Mouse (Mus musculus): ENCODE measurements around the gene Ctsc.
"Not testable (repeated sequence)": the region's sequence is repeated elsewhere in the genome, so short reads cannot be mapped to it uniquely, and the experiment has no call there.

Ctsc gene

DNA sequence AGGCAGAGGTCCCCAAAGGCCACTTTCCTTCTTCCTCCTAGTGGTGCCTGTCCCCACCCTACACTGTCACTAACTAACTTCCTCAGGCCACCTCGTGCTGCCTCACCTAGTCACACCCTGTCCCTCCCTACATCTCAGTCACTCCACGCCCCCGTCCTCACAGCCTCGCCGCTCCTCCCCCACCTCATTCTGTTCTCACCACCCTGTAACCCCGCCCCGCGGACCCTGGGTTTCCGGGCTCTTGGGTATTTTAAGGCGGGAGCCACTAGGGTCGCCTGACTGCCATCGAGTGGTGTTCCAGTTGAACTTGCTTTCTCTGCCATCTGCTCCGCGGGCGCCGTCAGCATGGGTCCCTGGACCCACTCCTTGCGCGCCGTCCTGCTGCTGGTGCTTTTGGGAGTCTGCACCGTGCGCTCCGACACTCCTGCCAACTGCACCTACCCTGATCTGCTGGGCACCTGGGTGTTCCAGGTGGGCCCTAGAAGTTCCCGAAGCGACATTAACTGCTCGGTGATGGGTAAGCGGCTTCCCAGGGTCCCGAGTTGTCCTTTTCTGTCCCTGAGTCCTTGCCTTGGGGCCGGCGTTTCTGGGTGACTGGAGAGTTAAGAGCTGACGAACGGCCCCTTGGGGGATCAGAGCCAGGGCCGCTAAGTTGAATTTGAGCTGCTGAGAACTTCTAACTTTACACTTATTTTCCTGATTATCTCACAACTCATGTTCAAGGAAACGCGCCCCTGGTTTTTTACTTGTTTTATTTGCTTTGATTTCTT, at the start of gene Ctsc:
Ctsc (plus strand) TSS at position 228 of the 770 bp plus-strand sequence.
- DNase-seq (ENCODE audit: low read depth, low spot score), result no peak

- DNase-seq (ENCODE audit: low read depth, low spot score), result no peak
Observed at GRCm38 (mm10) chr7:88229051-88229450, 48.8 kb upstream of the Ctsc start.

GRCm38 (mm10) chr7:88230121-88230520, 47.8 kb upstream of the Ctsc start:
- DNase-seq (ENCODE audit: low read depth, low spot score), result no peak

GRCm38 (mm10) chr7:88230756-88231522, 46.9 kb upstream of the Ctsc start:
- DNase-seq (ENCODE audit: low read depth, low spot score), result no peak

DNA sequence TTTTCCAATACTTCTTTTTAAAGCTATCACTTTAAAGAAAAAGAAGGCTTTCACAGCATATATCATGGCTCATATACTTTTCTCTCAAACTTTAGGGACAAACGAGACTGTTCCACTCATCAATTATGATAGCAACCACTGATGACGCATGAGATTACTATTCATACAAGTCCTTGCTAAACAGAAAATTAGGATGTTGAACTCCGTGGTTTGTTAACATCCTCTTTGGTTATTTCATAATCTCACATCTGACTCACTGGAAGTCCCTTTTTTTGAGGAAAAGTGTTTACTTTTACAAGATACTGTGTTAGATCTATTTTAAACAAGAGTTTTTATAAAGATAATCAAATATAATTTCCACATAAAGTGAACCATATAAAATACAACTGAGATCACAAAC, 34.8 kb upstream of the Ctsc start:
- no peak for DNase-seq (ENCODE audit: low read depth, low spot score)

GRCm38 (mm10) chr7:88244462-88244861, 33.4 kb upstream of the Ctsc start:
- no peak for DNase-seq (ENCODE audit: low read depth, low spot score)

DNA sequence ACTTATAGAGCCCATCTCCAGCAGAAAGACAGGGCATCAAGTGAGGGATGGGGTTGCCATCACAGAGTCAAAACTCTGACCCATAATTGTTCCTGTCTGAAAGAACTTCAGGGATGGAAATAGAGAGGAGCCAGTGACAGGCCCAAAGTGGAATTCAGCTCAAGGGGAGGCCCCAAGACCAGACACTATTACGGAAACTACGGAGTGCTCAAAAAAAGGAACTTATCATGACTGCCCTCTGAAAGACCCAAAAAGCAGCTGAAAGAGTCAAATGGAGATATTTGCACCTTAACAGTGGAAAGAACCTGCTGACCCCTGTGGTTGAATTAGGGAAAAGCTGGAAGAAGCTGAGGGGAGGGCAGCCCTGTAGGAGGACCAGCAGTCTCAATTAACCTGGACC, 27.5 kb upstream of the Ctsc start:
- not testable (repeated sequence) for DNase-seq (ENCODE audit: low read depth, low spot score)

DNA sequence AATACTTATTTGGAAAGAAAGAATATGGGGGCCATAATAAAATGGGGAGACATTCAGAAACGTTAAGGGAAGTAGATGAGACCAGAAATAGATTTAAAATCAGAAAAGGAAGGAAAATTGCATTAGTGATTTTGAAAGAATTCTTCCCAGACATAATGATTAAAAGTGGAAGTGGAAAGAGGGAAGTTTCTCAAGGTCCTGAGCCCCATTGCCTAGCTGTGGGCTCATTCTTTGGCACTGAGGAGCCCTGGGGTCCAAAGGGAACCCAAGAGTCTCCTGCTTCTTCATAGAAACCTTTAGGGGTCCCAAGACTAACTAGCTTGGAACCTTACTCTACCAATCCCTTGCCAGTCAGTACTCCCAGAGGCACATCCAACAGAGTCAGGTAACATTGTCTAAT, 26.4 kb upstream of the Ctsc start:
- DNase-seq (ENCODE audit: low read depth, low spot score), result no peak

DNA sequence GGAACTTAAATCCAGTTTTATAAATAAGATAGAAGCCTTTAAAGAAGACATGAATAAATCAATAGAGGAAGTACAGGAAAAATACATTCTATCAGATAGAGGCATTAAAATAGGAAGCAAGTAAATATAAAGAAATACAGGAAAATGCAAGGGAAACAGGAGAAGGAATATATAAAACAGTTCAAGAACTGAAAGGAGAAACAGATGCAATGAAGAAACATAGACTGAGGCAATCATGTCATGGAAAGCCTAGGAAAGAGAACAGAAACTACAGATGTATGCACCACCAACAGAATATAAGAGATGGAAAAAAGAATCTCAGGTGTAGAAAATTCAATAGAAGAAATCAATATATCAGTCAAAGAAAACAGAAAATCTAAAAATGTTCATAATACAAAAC, 25.8 kb upstream of the Ctsc start:
- no peak for DNase-seq (ENCODE audit: low read depth, low spot score)

DNA sequence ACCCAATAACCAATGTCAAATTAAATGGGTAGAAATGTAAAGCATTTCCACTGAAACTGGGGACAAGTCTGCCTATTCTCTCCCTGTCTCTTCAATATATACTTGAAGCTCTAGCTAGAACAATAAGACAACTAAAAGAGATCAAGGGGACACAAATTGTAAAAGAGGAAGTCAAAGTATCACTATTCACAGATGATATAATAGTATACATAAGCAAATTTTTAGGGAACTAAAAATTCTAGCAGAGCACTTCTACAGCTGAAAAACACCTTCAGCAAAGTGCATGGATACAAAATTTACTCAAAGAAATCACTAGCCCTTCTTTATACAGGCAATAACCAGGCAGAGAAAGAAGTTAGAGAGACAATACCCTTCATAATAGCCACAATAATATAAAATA, 23.0 kb upstream of the Ctsc start:
- DNase-seq (ENCODE audit: low read depth, low spot score), result no peak

- no peak for DNase-seq (ENCODE audit: low read depth, low spot score)
Observed at GRCm38 (mm10) chr7:88259155-88259925, 18.5 kb upstream of the Ctsc start.

DNA sequence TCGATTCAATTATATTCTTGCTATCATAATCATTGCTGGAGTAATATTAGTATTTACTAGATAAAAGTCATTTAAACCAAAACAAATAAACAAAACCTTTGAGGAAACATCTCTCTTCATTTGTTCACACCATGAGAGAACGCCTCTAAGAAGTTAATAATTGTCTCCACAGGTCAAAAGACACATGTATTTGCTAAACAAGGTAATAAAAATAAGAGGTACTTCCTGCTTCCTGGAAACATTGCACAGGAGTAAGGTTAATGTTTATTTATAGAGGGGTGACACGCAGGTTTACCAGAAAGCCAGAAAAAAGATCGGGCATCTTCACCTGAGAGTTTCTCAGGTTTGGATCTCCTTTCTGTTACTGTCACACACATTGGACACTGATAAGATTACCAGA, 16.1 kb upstream of the Ctsc start:
- no peak for DNase-seq (ENCODE audit: low read depth, low spot score)

DNA sequence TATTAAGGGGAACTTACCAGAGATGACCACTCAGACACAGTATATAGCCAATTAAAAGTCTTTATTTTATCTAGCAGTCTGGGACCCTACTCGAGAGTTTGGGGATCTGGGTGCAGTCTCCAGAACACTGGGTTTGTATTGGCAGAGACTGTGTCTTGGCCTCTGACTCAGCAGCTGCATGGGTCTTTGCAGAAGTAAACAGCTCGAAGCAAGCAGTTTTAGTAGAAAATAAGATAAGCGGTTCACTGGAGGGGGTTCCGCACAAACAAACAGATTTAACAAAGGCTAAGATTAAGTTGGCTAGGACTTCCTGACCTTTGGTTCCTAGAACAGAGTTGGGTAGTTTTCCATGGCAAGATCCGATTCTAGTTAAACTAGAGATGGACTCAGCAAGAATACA, 13.0 kb upstream of the Ctsc start:
- no peak for DNase-seq (ENCODE audit: low read depth, low spot score)

DNA sequence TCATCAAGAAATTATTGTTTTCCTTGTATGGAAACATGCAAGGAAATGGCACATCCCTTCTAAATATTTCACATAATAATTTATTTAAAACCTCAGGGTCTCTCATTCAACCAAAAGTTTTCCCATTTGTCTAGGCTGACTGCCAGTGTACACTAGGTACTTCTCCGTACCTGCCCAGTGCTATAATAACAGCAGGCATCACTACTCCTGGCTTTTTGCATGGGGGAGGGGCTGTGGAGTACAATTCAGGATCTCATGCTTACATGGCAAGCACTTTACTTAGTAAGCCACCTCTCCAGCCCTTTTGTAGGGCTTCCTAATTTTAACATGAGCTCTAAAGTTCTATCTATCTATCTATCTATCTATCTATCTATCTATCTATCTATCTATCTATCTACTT, 8.0 kb upstream of the Ctsc start:
- DNase-seq (ENCODE audit: low read depth, low spot score), result no peak

DNA sequence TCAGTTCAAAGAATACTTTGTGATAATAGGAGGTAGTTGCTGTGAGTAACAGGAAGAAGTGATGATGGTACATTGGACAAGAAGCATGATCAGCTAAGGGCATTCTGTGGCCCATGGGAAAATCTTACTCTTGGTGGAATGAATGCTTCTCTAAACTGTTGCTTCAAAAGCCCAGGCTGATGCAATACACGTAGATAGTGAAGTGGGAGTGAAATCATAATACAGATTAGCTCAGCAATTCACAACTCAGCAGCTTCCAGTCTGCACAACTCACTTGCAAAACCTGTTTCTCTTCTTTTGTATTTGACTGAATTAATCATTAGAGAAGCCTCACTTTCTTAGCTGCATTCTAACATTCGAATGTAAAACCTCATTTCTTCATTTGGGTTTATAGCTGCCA, 6.4 kb upstream of the Ctsc start:
- DNase-seq (ENCODE audit: low read depth, low spot score), result no peak

DNA sequence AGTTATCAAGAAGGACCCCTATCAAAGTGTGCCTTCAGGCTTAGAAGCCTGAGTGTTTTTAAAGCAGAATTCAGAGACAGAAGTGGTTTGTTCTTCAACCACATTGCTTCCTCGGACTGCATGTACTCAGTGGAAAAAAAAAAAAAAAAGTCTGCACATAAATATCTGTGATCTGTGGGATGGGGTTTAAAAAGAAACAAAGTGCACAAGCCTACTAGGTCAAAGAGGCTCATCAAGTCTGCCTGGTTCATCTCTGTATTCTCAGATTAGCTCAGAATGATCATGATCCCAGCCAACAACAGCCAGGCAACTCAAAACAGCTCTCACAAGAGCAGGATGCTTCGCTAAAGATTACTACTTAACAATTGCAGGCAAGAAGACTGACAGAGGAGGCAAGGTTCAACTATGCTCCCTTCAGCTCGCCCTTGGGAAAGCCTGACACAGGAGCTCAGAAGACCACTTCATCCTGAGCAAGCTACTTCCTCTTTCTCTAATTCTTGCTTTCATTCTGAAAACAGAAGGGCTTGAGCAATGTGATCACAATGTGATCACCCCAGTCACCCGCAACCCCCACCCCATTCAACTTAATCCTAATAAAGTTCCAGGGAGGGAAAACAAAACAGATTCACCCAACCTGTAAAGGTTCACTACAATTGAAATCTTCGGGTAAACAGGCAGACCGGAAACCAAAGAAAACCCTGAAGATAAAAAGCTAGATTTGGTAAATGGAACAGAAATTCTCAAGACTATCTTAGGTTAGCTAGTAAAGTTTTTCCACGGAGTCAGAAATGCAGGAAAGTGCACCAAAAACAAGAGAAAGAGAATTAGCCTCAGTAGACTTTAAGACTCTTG, 745 bp upstream of the Ctsc start:
- no peak for DNase-seq (ENCODE audit: low read depth, low spot score)

GRCm38 (mm10) chr7:88278628-88279196, 827 bp downstream of the Ctsc start:
- no peak for DNase-seq (ENCODE audit: low read depth, low spot score)

DNA sequence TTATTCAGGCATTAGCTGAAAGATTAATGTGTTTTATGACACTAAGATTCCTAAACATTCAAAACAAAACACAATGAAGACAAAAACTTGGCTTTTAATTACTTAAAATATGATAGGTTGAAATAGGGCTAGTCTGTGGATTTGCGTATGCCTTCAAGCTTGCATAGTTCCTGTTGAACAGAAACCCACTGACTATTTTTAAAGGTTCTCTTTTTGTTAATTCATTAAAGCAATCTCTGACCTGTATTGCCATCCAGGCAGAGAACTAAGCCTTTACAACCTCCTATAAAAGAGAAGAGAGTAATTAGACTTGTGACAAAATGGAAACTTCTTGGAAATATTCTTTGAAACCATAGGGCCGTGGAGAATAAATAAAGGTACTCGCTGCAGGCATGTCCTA, 7.4 kb downstream of the Ctsc start:
- no peak for DNase-seq (ENCODE audit: low read depth, low spot score)

DNA sequence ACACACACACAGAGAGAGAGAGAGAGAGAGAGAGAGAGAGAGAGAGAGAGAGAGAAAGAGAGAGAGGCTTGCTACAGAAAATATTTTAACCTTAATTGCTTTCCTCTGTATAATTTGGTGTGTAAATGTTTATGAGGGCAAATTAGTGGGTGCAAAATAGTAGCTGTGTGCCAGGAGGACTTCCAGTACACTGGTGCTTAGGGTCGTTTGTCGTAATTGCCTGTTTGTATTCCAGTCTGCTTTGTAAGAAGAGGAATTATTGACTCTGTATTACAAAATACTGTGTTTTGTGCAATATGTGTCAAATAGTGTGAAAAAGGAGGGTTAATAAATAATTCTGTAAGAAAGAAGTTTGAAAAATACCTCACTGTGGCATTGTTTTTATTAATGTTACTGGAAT, 13.2 kb downstream of the Ctsc start:
- DNase-seq (ENCODE audit: low read depth, low spot score), result no peak

GRCm38 (mm10) chr7:88292044-88292443, 14.2 kb downstream of the Ctsc start:
- no peak for DNase-seq (ENCODE audit: low read depth, low spot score)

DNA sequence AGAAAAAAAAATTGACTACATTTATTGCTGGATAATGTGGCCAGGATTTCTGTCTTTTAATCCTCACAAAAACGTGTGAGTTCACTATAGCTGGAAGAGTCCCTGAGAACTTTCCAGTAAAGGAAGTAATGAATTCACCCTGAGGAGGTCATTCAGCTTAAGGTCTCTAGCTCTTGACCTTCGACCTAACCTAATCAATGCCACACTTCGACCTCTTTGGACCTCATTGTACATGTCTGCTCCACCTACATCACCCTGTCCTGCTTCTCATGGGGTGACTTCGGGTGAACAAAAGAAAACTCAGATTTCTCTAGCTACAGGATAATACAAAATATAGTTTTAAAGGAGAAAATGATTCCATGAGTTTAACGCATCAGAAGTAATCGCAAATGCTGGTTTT, 16.0 kb downstream of the Ctsc start:
- DNase-seq (ENCODE audit: low read depth, low spot score), result no peak

Measured in c-Kit-negative CD71-positive TER-119-positive erythroid progenitor cells, embryonic 14.5 days (primary cell).